Mouse (Mus musculus) liver, embryonic 14.5 days (tissue): ENCODE results near the gene Laptm5. TPM values are rescaled to one million over a fixed set of nuclear protein-coding genes. Genes with fewer than 3 reads are reported as not detected.

Experiments
- ATAC-seq: fragments of 200-750 bp; cut with Nextera tagmentation; 2 replicates; pipeline ENCODE4 v1.8.0; 2017; ENCODE audit warnings: moderate number of reproducible peaks, mild to moderate bottlenecking, moderate library complexity; ENCODE audit not compliant: insufficient read depth
- DNase-seq, 3 experiments: peaks; one replicate each; pipeline ENCODE4 v3.0.0-alpha.2; 2012 to 2013; ENCODE audit warnings: low read depth in 3 of 3, low spot score in 3 of 3
- H3K27ac ChIP-seq: fragments of 300-500 bp; sonication (generic); 2 replicates; pipeline ENCODE4 v1.5.1; 2014; ENCODE audit warnings: moderate library complexity, mild to moderate bottlenecking, control low read depth, inconsistent platforms
- H3K27me3 ChIP-seq: fragments of 300-500 bp; sonication (generic); 2 replicates; pipeline ENCODE4 v1.6.1; 2014; ENCODE audit warnings: mild to moderate bottlenecking, low read length, moderate library complexity; ENCODE audit not compliant: control insufficient read depth, insufficient read depth
- H3K36me3 ChIP-seq: fragments of 300-500 bp; sonication (generic); replicated peaks from 2 replicates; pipeline ENCODE4 v1.6.1; 2014; ENCODE audit warnings: low read depth; ENCODE audit not compliant: control insufficient read depth, insufficient read depth
- H3K4me1 ChIP-seq, 2 experiments: fragments of 200-500 bp in 1 of 2; fragments of 300-500 bp in 1 of 2; sonication (generic) in 1 of 2; replicated peaks; 2 replicates each; pipeline ENCODE4 v1.6.1; 2012 to 2014; ENCODE audit warnings: antibody characterized with exemption in 1 of 2, inconsistent platforms in 1 of 2, low read length in 1 of 2; ENCODE audit not compliant: control insufficient read depth in 2 of 2, insufficient read depth in 2 of 2
- H3K4me2 ChIP-seq: fragments of 300-500 bp; sonication (generic); 2 replicates; pipeline ENCODE4 v1.6.1; 2014; ENCODE audit warnings: low read depth, mild to moderate bottlenecking, control low read depth, moderate library complexity
- H3K4me3 ChIP-seq, 2 experiments: fragments of 200-500 bp in 1 of 2; fragments of 300-500 bp in 1 of 2; sonication (generic) in 1 of 2; 2 replicates each; pipeline ENCODE4 v1.5.1; 2012 to 2014; ENCODE audit warnings: low read depth in 2 of 2, low read length in 2 of 2, mild to moderate bottlenecking in 2 of 2, control low read depth in 1 of 2, inconsistent platforms in 1 of 2, moderate library complexity in 1 of 2; ENCODE audit not compliant: insufficient read depth in 1 of 2
- H3K9ac ChIP-seq: fragments of 300-500 bp; sonication (generic); replicated peaks from 2 replicates; pipeline ENCODE4 v1.6.1; 2014; ENCODE audit warnings: mild to moderate bottlenecking, control low read depth, moderate library complexity
- H3K9me3 ChIP-seq: fragments of 300-500 bp; sonication (generic); 2 replicates; pipeline ENCODE4 v1.6.1; 2016; ENCODE audit warnings: low read length, mixed read lengths; ENCODE audit not compliant: control insufficient read depth
- CTCF ChIP-seq: IDR thresholded peaks from 2 replicates; pipeline ENCODE4 v1.5.1; 2016; ENCODE audit warnings: antibody characterized with exemption, low read depth, control low read depth
- EP300 ChIP-seq: IDR thresholded peaks from 2 replicates; pipeline ENCODE4 v1.6.1; 2016; ENCODE audit warnings: antibody characterized with exemption, low read depth
- WGBS: fragments of 180-500 bp; shearing (Covaris S2); extraction: QIAGEN DNeasy Blood & Tissue Kit; methylation state at CpG from one replicate; pipeline ENCODE4 v1.1.7; 2014; ENCODE audit not compliant: insufficient replicate concordance; 5-methylcytosine and 5-hydroxymethylcytosine counted together
- polyA plus RNA-seq, 2 experiments: library from polyadenylated mRNA; depleted of rRNA in 1 of 2; stranded (reverse) in 1 of 2; unstranded in 1 of 2; fragments of >200 nt; fragmentation: Nextera tagmentation in 1 of 2; extraction: Ambion mirVana in 1 of 2; gene quantifications; 2 replicates each; pipeline versions ENCODE4 v1.2.1 to v1.2.3; 2012 to 2014

The Laptm5 gene
- polyA plus RNA-seq, 2 experiments = 31.0 to 64.3 TPM

DNA sequence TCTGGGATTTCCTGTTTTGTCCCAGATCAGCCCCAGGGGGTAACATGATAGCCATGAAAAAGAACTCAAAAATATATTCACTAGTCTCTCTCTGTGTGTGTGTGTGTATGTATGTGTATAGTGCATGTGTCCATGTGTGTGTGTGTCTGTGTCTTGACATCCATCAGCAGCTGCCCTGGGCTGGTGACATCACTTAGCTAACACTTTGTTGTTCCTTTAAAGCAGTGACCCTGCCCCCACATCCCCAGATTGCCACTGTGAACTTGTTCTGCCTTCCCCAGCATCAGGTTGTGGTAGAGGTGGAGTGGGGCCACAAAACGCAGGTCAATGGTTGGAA, 33.9 kb upstream of the Laptm5 start:
- H3K4me1 ChIP-seq = no peaks in the 10 kb centered on the region
- H3K4me3 ChIP-seq = no peak overlapping the region
- no peak overlapping the region for H3K27ac ChIP-seq
- no peak overlapping the region for H3K9ac ChIP-seq
- no peaks in the 10 kb centered on the region; the same call in 1 of the 2 replicates for H3K27me3 ChIP-seq
- H3K4me2 ChIP-seq = no peak overlapping the region
- TF ChIP-seq EP300 (no peak), CTCF (no peak)
- WGBS = 64% methylated on average over 1 of the region's 1 CpGs
- DNase-seq = no peak
- no peaks in the 10 kb centered on the region for H3K9me3 ChIP-seq
- H3K36me3 ChIP-seq = no peaks in the 10 kb centered on the region
- no peak for ATAC-seq

- 52% methylated on average over 5 of the region's 5 CpGs for WGBS
Observed at GRCm38 (mm10) chr4:130881336-130881735, 31.6 kb upstream of the Laptm5 start.

GRCm38 (mm10) chr4:130882762-130883161, 30.2 kb upstream of the Laptm5 start:
- H3K36me3 ChIP-seq = no peaks in the 10 kb centered on the region
- no peaks in the 10 kb centered on the region for H3K9me3 ChIP-seq
- DNase-seq = no peak
- H3K27ac ChIP-seq = no peak overlapping the region
- ATAC-seq = no peak
- H3K4me3 ChIP-seq = no peak overlapping the region
- no peak overlapping the region for H3K4me2 ChIP-seq
- WGBS = 53% methylated on average over 15 of the region's 15 CpGs
- no peak for TF ChIP-seq EP300
- TF ChIP-seq CTCF = no peak
- H3K9ac ChIP-seq = no peak overlapping the region
- H3K4me1 ChIP-seq = no peaks in the 10 kb centered on the region
- H3K27me3 ChIP-seq = no peaks in the 10 kb centered on the region

More at GRCm38 (mm10) chr4:130881336-130881735, 31.6 kb upstream of the Laptm5 start:
- H3K9ac ChIP-seq = no peak overlapping the region
- no peaks in the 10 kb centered on the region for H3K4me1 ChIP-seq
- ATAC-seq = no peak
- TF ChIP-seq EP300 (no peak), CTCF (no peak)
- no peaks in the 10 kb centered on the region for H3K9me3 ChIP-seq
- no peaks in the 10 kb centered on the region for H3K36me3 ChIP-seq
- no peak overlapping the region for H3K4me2 ChIP-seq
- no peak for DNase-seq
- H3K27ac ChIP-seq = no peak overlapping the region
- H3K4me3 ChIP-seq = no peak overlapping the region
- H3K27me3 ChIP-seq = no peaks in the 10 kb centered on the region

DNA sequence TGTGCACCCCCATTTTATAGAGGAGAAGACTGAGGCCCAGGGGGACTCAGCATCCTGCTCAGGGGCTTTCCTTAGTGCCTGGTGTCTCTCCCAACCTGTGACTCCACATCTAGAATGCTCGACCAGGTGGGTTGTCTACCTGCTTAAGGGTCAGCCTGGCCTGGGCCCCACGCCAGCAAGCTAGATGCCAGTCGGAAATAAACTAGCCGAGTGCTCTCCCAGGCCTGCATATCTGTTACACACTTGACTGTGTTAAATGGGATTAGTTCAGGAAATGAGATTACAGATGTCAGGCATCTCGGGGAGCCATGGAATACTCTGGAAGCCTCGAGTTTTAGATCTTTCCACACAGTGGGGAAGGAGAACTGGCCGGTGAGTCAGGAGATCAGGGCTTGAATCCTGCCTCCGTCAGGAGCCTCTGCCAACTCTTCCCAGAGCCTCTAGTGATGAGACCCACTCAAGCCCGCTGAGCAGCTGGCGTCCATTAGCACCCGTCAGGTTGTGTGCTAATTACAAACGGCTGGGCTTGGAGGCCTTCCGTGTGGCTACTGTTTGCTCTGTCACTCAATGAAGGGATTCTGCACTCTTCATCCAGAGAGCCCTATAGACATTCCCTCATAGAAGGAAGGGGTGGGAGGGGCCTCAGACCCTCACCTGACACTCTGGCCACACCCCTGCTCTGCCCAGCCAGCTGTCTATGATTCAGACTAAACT, 28.9 kb upstream of the Laptm5 start:
- no peaks in the 10 kb centered on the region for H3K9me3 ChIP-seq
- H3K27ac ChIP-seq = no peak overlapping the region
- H3K9ac ChIP-seq = no peak overlapping the region
- H3K27me3 ChIP-seq = no peaks in the 10 kb centered on the region
- no peaks in the 10 kb centered on the region for H3K36me3 ChIP-seq
- DNase-seq = no peak
- no peak overlapping the region for H3K4me2 ChIP-seq
- ATAC-seq = no peak
- no peaks in the 10 kb centered on the region for H3K4me1 ChIP-seq
- 59% methylated on average over 13 of the region's 13 CpGs for WGBS
- TF ChIP-seq EP300 (no peak), CTCF (no peak)
- no peak overlapping the region for H3K4me3 ChIP-seq

- Histone ChIP-seq H3K27me3 (no peaks in the 10 kb centered on the region), H3K9me3 (no peaks in the 10 kb centered on the region), H3K4me2 (no peak overlapping the region), H3K27ac (no peak overlapping the region), H3K36me3 (no peaks in the 10 kb centered on the region), H3K9ac (no peak overlapping the region), H3K4me1 (no peaks in the 10 kb centered on the region), H3K4me3 (no peak overlapping the region)
- TF ChIP-seq EP300 = no peak
- no peak for TF ChIP-seq CTCF
- no peak for ATAC-seq
- no peak for DNase-seq
- WGBS = 54% methylated on average over 11 of the region's 11 CpGs
Observed at GRCm38 (mm10) chr4:130887148-130887745, 25.7 kb upstream of the Laptm5 start.
